Mouse (Mus musculus) neural tube, embryonic 14.5 days (tissue): ENCODE results near the gene Mapkap1. TPM values are rescaled to one million over a fixed set of nuclear protein-coding genes. Genes with fewer than 3 reads are reported as not detected.
"Not testable (repeated sequence)": the region's sequence is repeated elsewhere in the genome, so short reads cannot be mapped to it uniquely, and the experiment has no call there.

Experiments
- ATAC-seq: fragments of 200-750 bp; cut with Nextera tagmentation; 2 replicates; pipeline ENCODE4 v1.8.0; 2017; ENCODE audit warnings: low read depth, mild to moderate bottlenecking, moderate TSS enrichment, moderate library complexity
- H3K27ac ChIP-seq: fragments of 300-500 bp; sonication (generic); 2 replicates; pipeline ENCODE4 v1.5.1; 2014; ENCODE audit warnings: low read depth, mild to moderate bottlenecking, control low read depth, low read length, moderate library complexity, mixed read lengths
- H3K27me3 ChIP-seq: fragments of 300-500 bp; sonication (generic); 2 replicates; pipeline ENCODE4 v1.6.1; 2014; ENCODE audit warnings: low read length; ENCODE audit not compliant: control insufficient read depth, insufficient read depth
- H3K36me3 ChIP-seq: fragments of 300-500 bp; sonication (generic); 2 replicates; pipeline ENCODE4 v1.6.1; 2014; ENCODE audit warnings: low read length, mixed read lengths; ENCODE audit not compliant: control insufficient read depth, insufficient read depth
- H3K4me1 ChIP-seq: fragments of 300-500 bp; sonication (generic); 2 replicates; pipeline ENCODE4 v1.6.1; 2014; ENCODE audit warnings: low read length; ENCODE audit not compliant: control insufficient read depth, insufficient read depth
- H3K4me2 ChIP-seq: fragments of 300-500 bp; sonication (generic); 2 replicates; pipeline ENCODE4 v1.6.1; 2014; ENCODE audit warnings: mild to moderate bottlenecking, low read depth, low read length, control low read depth
- H3K4me3 ChIP-seq: fragments of 300-500 bp; sonication (generic); 2 replicates; pipeline ENCODE4 v1.5.1; 2014; ENCODE audit warnings: low read depth, low read length, control low read depth, mixed read lengths
- H3K9ac ChIP-seq: fragments of 300-500 bp; sonication (generic); replicated peaks from 2 replicates; pipeline ENCODE4 v1.6.1; 2014; ENCODE audit warnings: low read depth, mild to moderate bottlenecking, control low read depth, low read length, mixed read lengths
- H3K9me3 ChIP-seq: fragments of 300-500 bp; sonication (generic); 2 replicates; pipeline ENCODE4 v1.6.1; 2016; ENCODE audit warnings: low read length; ENCODE audit not compliant: control insufficient read depth
- WGBS: fragments of 180-500 bp; shearing (Covaris S2); extraction: QIAGEN DNeasy Blood & Tissue Kit; methylation state at CpG from one replicate; pipeline ENCODE4 v1.1.7; 2014; 5-methylcytosine and 5-hydroxymethylcytosine counted together
- polyA plus RNA-seq: library from polyadenylated mRNA; unstranded; fragments of >200 nt; fragmentation: Nextera tagmentation; extraction: Ambion mirVana; gene quantifications from 2 replicates; pipeline ENCODE4 v1.2.1, GENCODE M21; 2014

Mapkap1 gene
- polyA plus RNA-seq, 1 experiment from 2014 or later, result 91.5 TPM

DNA sequence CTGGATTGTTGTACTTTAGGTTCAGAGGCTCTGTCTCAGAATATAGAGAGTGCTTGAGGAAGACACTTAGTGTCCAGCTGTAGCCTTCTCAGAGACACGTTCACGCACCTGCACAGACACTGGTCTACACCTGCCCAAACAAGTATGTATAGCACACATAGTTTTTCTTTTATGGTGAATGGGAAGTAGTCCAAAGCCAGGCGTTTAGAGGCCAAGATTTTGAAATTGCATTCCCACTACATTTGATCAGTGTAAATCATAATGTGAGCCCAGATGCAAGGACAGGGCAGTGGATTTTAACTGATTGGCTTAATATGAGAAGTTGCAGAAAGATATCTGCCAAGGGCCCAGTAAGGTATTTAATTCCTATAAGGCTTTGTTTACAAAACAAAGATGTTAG, 17.6 kb downstream of the Mapkap1 start:
- ATAC-seq, result no peak
- H3K27me3 ChIP-seq, result no peaks in the 10 kb centered on the region
- WGBS, result 96% methylated on average over 3 of the region's 3 CpGs
- H3K4me3 ChIP-seq, result no peak overlapping the region
- H3K27ac ChIP-seq, result no peak overlapping the region
- H3K9ac ChIP-seq, result no peak overlapping the region
- no peak overlapping the region for H3K4me2 ChIP-seq
- no peaks in the 10 kb centered on the region for H3K9me3 ChIP-seq
- no peaks in the 10 kb centered on the region for H3K4me1 ChIP-seq
- 0 out of 2 replicates have a peak, but pooled peaks cover 5% of the 10 kb centered on the region for H3K36me3 ChIP-seq

GRCm38 (mm10) chr2:34425573-34426223, 19.1 kb downstream of the Mapkap1 start:
- H3K9me3 ChIP-seq, result no peaks in the 10 kb centered on the region
- H3K4me1 ChIP-seq, result no peaks in the 10 kb centered on the region
- H3K27ac ChIP-seq, result no peak overlapping the region
- 83% methylated on average over 4 of the region's 4 CpGs for WGBS
- H3K9ac ChIP-seq, result no peak overlapping the region
- ATAC-seq, result no peak
- H3K36me3 ChIP-seq, result no peaks in the 10 kb centered on the region
- no peak overlapping the region for H3K4me2 ChIP-seq
- H3K4me3 ChIP-seq, result no peak overlapping the region
- H3K27me3 ChIP-seq, result no peaks in the 10 kb centered on the region

GRCm38 (mm10) chr2:34430663-34431062, 24.1 kb downstream of the Mapkap1 start:
- Histone ChIP-seq H3K27me3 (no peaks in the 10 kb centered on the region), H3K27ac (no peak overlapping the region), H3K9ac (no peak overlapping the region), H3K4me1 (no peaks in the 10 kb centered on the region), H3K4me2 (no peak overlapping the region), H3K9me3 (no peaks in the 10 kb centered on the region), H3K4me3 (no peak overlapping the region), H3K36me3 (0 out of 2 replicates have a peak, but pooled peaks cover 7% of the 10 kb centered on the region)
- WGBS, result 92% methylated on average over 8 of the region's 8 CpGs
- ATAC-seq, result no peak

- no peaks in the 10 kb centered on the region for H3K4me1 ChIP-seq
- 0 out of 2 replicates have a peak, but pooled peaks cover 7% of the 10 kb centered on the region for H3K36me3 ChIP-seq
- H3K27me3 ChIP-seq, result no peaks in the 10 kb centered on the region
- H3K4me2 ChIP-seq, result no peak overlapping the region
- WGBS, result 94% methylated on average over 12 of the region's 12 CpGs
- no peak overlapping the region for H3K27ac ChIP-seq
- H3K4me3 ChIP-seq, result no peak overlapping the region
- no peaks in the 10 kb centered on the region for H3K9me3 ChIP-seq
- ATAC-seq, result no peak
- no peak overlapping the region for H3K9ac ChIP-seq
Measured at GRCm38 (mm10) chr2:34431701-34432372, 25.3 kb downstream of the Mapkap1 start.

GRCm38 (mm10) chr2:34432887-34433286, 26.3 kb downstream of the Mapkap1 start:
- H3K27me3 ChIP-seq, H3K9me3 ChIP-seq, H3K4me3 ChIP-seq, ATAC-seq, H3K4me1 ChIP-seq, H3K36me3 ChIP-seq, H3K4me2 ChIP-seq, H3K27ac ChIP-seq, H3K9ac ChIP-seq: not testable (repeated sequence)
- WGBS, result 94% methylated on average over 1 of the region's 2 CpGs

GRCm38 (mm10) chr2:34436321-34436720, 29.8 kb downstream of the Mapkap1 start:
- Histone ChIP-seq H3K9ac (no peak overlapping the region), H3K27ac (no peak overlapping the region), H3K4me3 (no peak overlapping the region), H3K9me3 (no peaks in the 10 kb centered on the region), H3K36me3 (0 out of 2 replicates have a peak, but pooled peaks cover 7% of the 10 kb centered on the region), H3K27me3 (no peaks in the 10 kb centered on the region), H3K4me2 (no peak overlapping the region), H3K4me1 (no peaks in the 10 kb centered on the region)
- 94% methylated on average over 3 of the region's 3 CpGs for WGBS
- no peak for ATAC-seq

DNA sequence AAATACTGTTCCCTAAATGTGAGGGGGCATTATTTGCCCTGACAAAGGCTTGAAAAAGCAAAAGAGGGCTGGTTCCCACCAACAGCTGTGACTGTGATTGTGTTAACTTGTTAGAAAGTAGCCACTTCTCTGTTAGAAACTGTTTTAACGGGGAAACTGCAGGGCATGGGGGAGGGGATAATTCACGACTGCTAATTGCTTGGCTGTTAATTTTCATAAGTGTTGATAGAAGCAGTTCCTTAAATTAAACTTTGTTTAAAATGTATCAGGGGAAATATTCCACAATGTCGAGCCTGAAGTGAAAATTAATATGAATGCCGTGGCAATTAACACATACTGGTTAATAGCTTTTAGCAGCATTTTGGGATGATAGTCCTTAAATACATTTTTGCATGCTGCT, 42.2 kb downstream of the Mapkap1 start:
- H3K4me1 ChIP-seq, result no peaks in the 10 kb centered on the region
- no peak for ATAC-seq
- H3K36me3 ChIP-seq, result no peaks in the 10 kb centered on the region
- H3K27ac ChIP-seq, result no peak overlapping the region
- H3K4me3 ChIP-seq, result no peak overlapping the region
- H3K9me3 ChIP-seq, result no peaks in the 10 kb centered on the region
- WGBS, result 37% methylated on average over 4 of the region's 4 CpGs
- H3K9ac ChIP-seq, result no peak overlapping the region
- H3K4me2 ChIP-seq, result no peak overlapping the region
- H3K27me3 ChIP-seq, result no peaks in the 10 kb centered on the region

DNA sequence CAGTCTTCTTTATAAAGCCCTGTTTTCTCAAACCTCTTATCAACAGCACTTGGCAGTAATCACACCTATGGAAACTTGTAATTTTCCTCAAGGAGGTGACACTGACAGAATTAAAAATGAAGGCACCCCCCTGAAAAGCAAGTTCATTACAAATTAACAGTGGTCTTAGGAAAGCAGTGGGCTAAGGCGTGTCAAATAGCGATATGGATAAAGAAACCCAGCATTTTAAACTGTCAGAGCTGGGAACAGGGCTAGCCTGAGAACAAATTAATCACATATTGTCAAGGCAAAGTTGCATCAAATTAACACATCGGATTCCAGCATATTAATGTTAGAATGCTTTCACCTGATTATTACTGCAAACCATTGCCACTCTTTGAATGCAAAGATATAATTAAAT, 55.9 kb downstream of the Mapkap1 start:
- WGBS, result 83% methylated on average over 3 of the region's 3 CpGs
- Histone ChIP-seq H3K9ac (no peak overlapping the region), H3K4me3 (no peak overlapping the region), H3K27ac (no peak overlapping the region), H3K27me3 (no peaks in the 10 kb centered on the region), H3K4me1 (no peaks in the 10 kb centered on the region), H3K36me3 (no peaks in the 10 kb centered on the region), H3K4me2 (no peak overlapping the region), H3K9me3 (no peaks in the 10 kb centered on the region)
- no peak for ATAC-seq

- Histone ChIP-seq H3K4me3 (no peak overlapping the region), H3K4me2 (no peak overlapping the region), H3K4me1 (no peaks in the 10 kb centered on the region), H3K36me3 (no peaks in the 10 kb centered on the region), H3K27me3 (no peaks in the 10 kb centered on the region), H3K9me3 (no peaks in the 10 kb centered on the region), H3K27ac (no peak overlapping the region), H3K9ac (no peak overlapping the region)
- no peak for ATAC-seq
- 79% methylated on average over 7 of the region's 7 CpGs for WGBS
Measured at GRCm38 (mm10) chr2:34468559-34469141, 62.1 kb downstream of the Mapkap1 start.
